Mouse (Mus musculus): ENCODE data around the gene Tmpo.

DNA sequence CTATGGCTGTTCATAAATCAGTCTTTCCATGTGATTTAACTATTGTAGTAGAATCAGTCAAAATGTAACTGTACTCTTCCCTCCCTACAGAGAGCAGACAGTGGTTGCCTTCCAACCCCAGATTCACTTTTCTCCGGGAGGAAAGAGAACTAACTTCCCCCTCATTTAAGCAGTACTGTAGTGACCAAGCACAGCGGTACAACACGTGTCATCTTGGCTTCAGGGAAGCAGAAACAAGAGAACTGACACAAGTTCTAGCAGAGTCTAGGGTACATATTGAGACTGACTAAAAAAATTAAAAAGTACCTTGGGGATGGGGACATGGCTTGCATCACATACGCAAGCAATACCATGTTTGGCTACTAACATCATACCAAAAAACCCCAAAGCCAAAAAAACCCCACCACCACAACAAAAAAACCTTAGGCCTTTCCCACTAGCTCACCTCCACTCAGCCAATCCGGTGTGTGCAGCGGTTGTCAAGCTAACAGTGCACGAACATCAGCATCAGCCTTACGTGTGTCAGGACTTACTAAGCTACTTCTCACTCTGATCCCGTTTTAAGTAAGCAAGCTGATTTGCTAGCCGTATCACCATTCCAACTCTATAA is 27.1 kb downstream of the Tmpo start:
- TF ChIP-seq CTCF (IDR thresholded peaks at IDR 0.05; ENCODE audit: insufficient read depth, low read depth, low read length) (no peak), POLR2A (IDR thresholded peaks at IDR 0.05; ENCODE audit: insufficient read depth, low read depth, low read length) (no peak)
